Mouse (Mus musculus): ENCODE measurements around the gene Fermt1. TPM values are rescaled to one million over a fixed set of nuclear protein-coding genes. Genes with fewer than 3 reads are reported as not detected.

The Fermt1 gene
- polyA plus RNA-seq, 1 experiment from 2014 or later = not detected

- Histone ChIP-seq H3K4me2 (no peak overlapping the region), H3K36me3 (ENCODE audit: poor library complexity, severe bottlenecking) (no peaks in the 10 kb centered on the region), H3K9ac (no peak overlapping the region), H3K4me1 (no peaks in the 10 kb centered on the region), H3K27ac (no peak overlapping the region), H3K27me3 (no peaks in the 10 kb centered on the region), H3K4me3 (no peak overlapping the region), H3K9me3 (replicated peaks) (no peaks in the 10 kb centered on the region)
- no peak for ATAC-seq
- WGBS = 66% methylated on average over 2 of the region's 2 CpGs
Observed at GRCm38 (mm10) chr2:132904961-132905360, 40.7 kb downstream of the Fermt1 start.

- no peaks in the 10 kb centered on the region for H3K27me3 ChIP-seq
- no peak overlapping the region for H3K27ac ChIP-seq
- no peaks in the 10 kb centered on the region for H3K36me3 ChIP-seq (ENCODE audit: poor library complexity, severe bottlenecking)
- H3K4me1 ChIP-seq = no peaks in the 10 kb centered on the region
- H3K4me3 ChIP-seq = no peak overlapping the region
- peak; percentile 71 for ATAC-seq
- H3K9ac ChIP-seq = no peak overlapping the region
- 33% methylated on average over 3 of the region's 3 CpGs for WGBS
- H3K9me3 ChIP-seq (replicated peaks) = no peaks in the 10 kb centered on the region
- H3K4me2 ChIP-seq = no peak overlapping the region
Observed at GRCm38 (mm10) chr2:132903498-132903897, 42.2 kb downstream of the Fermt1 start.

- H3K27ac ChIP-seq = no peak overlapping the region
- no peaks in the 10 kb centered on the region for H3K27me3 ChIP-seq
- WGBS = 88% methylated on average over 3 of the region's 4 CpGs
- no peak overlapping the region for H3K4me2 ChIP-seq
- no peaks in the 10 kb centered on the region for H3K4me1 ChIP-seq
- no peak for ATAC-seq
- H3K36me3 ChIP-seq (ENCODE audit: poor library complexity, severe bottlenecking) = no peaks in the 10 kb centered on the region
- no peak overlapping the region for H3K9ac ChIP-seq
- no peak overlapping the region for H3K4me3 ChIP-seq
- no peaks in the 10 kb centered on the region for H3K9me3 ChIP-seq (replicated peaks)
Observed at GRCm38 (mm10) chr2:132902056-132902455, 43.6 kb downstream of the Fermt1 start.

GRCm38 (mm10) chr2:132901636-132902035, 44.1 kb downstream of the Fermt1 start:
- WGBS = 75% methylated on average over 4 of the region's 4 CpGs
- no peak for ATAC-seq
- no peaks in the 10 kb centered on the region for H3K36me3 ChIP-seq (ENCODE audit: poor library complexity, severe bottlenecking)

GRCm38 (mm10) chr2:132900596-132900995, 45.1 kb downstream of the Fermt1 start:
- 89% methylated on average over 1 of the region's 1 CpGs for WGBS
- H3K4me1 ChIP-seq = no peaks in the 10 kb centered on the region
- H3K9ac ChIP-seq = no peak overlapping the region
- no peak overlapping the region for H3K4me2 ChIP-seq
- no peaks in the 10 kb centered on the region for H3K9me3 ChIP-seq (replicated peaks)
- H3K36me3 ChIP-seq (ENCODE audit: poor library complexity, severe bottlenecking) = no peaks in the 10 kb centered on the region
- no peaks in the 10 kb centered on the region for H3K27me3 ChIP-seq
- no peak overlapping the region for H3K27ac ChIP-seq
- ATAC-seq = no peak
- H3K4me3 ChIP-seq = no peak overlapping the region

More at GRCm38 (mm10) chr2:132901636-132902035, 44.1 kb downstream of the Fermt1 start:
- H3K27me3 ChIP-seq = no peaks in the 10 kb centered on the region
- H3K4me1 ChIP-seq = no peaks in the 10 kb centered on the region
- H3K9ac ChIP-seq = no peak overlapping the region
- H3K27ac ChIP-seq = no peak overlapping the region
- H3K4me2 ChIP-seq = no peak overlapping the region
- no peak overlapping the region for H3K4me3 ChIP-seq
- H3K9me3 ChIP-seq (replicated peaks) = no peaks in the 10 kb centered on the region

- no peak overlapping the region for H3K4me3 ChIP-seq
- WGBS = 69% methylated on average over 1 of the region's 1 CpGs
- ATAC-seq = no peak
Observed at GRCm38 (mm10) chr2:132898211-132898610, 47.5 kb downstream of the Fermt1 start.

GRCm38 (mm10) chr2:132893826-132894225, 51.9 kb downstream of the Fermt1 start:
- no peak overlapping the region for H3K4me2 ChIP-seq
- H3K9ac ChIP-seq = no peak overlapping the region
- no peak overlapping the region for H3K27ac ChIP-seq
- H3K27me3 ChIP-seq = no peaks in the 10 kb centered on the region
- no peaks in the 10 kb centered on the region for H3K9me3 ChIP-seq (replicated peaks)
- H3K4me1 ChIP-seq = no peaks in the 10 kb centered on the region
- ATAC-seq = no peak
- H3K36me3 ChIP-seq (ENCODE audit: poor library complexity, severe bottlenecking) = no peaks in the 10 kb centered on the region
- WGBS = 89% methylated on average over 5 of the region's 5 CpGs
- no peak overlapping the region for H3K4me3 ChIP-seq

More at GRCm38 (mm10) chr2:132898211-132898610, 47.5 kb downstream of the Fermt1 start:
- H3K9ac ChIP-seq = no peak overlapping the region
- no peak overlapping the region for H3K4me2 ChIP-seq
- H3K27ac ChIP-seq = no peak overlapping the region
- H3K27me3 ChIP-seq = no peaks in the 10 kb centered on the region
- no peaks in the 10 kb centered on the region for H3K9me3 ChIP-seq (replicated peaks)
- no peaks in the 10 kb centered on the region for H3K36me3 ChIP-seq (ENCODE audit: poor library complexity, severe bottlenecking)
- H3K4me1 ChIP-seq = no peaks in the 10 kb centered on the region

- H3K4me2 ChIP-seq = no peak overlapping the region
- peaks cover 8% of the 10 kb centered on the region for H3K4me1 ChIP-seq
- no peaks in the 10 kb centered on the region for H3K36me3 ChIP-seq (ENCODE audit: poor library complexity, severe bottlenecking)
- ATAC-seq = no peak
- 93% methylated on average over 7 of the region's 7 CpGs for WGBS
- H3K9me3 ChIP-seq (replicated peaks) = no peaks in the 10 kb centered on the region
- H3K9ac ChIP-seq = no peak overlapping the region
- H3K27me3 ChIP-seq = peaks cover 14% of the 10 kb centered on the region
- H3K4me3 ChIP-seq = no peak overlapping the region
- no peak overlapping the region for H3K27ac ChIP-seq
Observed at GRCm38 (mm10) chr2:132885312-132885711, 60.4 kb downstream of the Fermt1 start.

GRCm38 (mm10) chr2:132884303-132884967, 61.3 kb downstream of the Fermt1 start:
- no peaks in the 10 kb centered on the region for H3K36me3 ChIP-seq (ENCODE audit: poor library complexity, severe bottlenecking)
- no peak overlapping the region for H3K4me2 ChIP-seq
- no peak overlapping the region for H3K27ac ChIP-seq

GRCm38 (mm10) chr2:132880844-132881645, 64.7 kb downstream of the Fermt1 start, which contains the start of gene Lrrn4:
Lrrn4 (minus strand) TSS chr2:132880891.
- peak within 1 kb of the TSS; percentile 98 for H3K4me2 ChIP-seq
- WGBS = 5% methylated on average over 12 of the region's 12 CpGs
- H3K9ac ChIP-seq = peak within 1 kb of the TSS; percentile 63; the same call in 1 of the 2 replicates
- peak within 1 kb of the TSS; percentile 63 for H3K4me3 ChIP-seq
- H3K9me3 ChIP-seq (replicated peaks) = no peaks in the 10 kb centered on the region
- ATAC-seq = no peak
- peaks cover 25% of the 10 kb centered on the region for H3K4me1 ChIP-seq
- H3K27me3 ChIP-seq = peaks cover 48% of the 10 kb centered on the region
- H3K27ac ChIP-seq = no peak within 1 kb of the TSS
- no peaks in the 10 kb centered on the region for H3K36me3 ChIP-seq (ENCODE audit: poor library complexity, severe bottlenecking)

More at GRCm38 (mm10) chr2:132884303-132884967, 61.3 kb downstream of the Fermt1 start:
- no peak for ATAC-seq
- Histone ChIP-seq H3K9me3 (replicated peaks) (no peaks in the 10 kb centered on the region), H3K4me1 (peaks cover 16% of the 10 kb centered on the region), H3K27me3 (peaks cover 21% of the 10 kb centered on the region), H3K9ac (no peak overlapping the region), H3K4me3 (no peak overlapping the region)
- 82% methylated on average over 8 of the region's 8 CpGs for WGBS

- peak overlapping the region; percentile 63 for H3K4me3 ChIP-seq
- H3K36me3 ChIP-seq (ENCODE audit: poor library complexity, severe bottlenecking) = no peaks in the 10 kb centered on the region
- peak overlapping the region; percentile 63 for H3K9ac ChIP-seq
- peaks cover 48% of the 10 kb centered on the region for H3K27me3 ChIP-seq
- peaks cover 25% of the 10 kb centered on the region for H3K4me1 ChIP-seq
- no peak overlapping the region for H3K27ac ChIP-seq
- peak overlapping the region; percentile 98 for H3K4me2 ChIP-seq
- no peaks in the 10 kb centered on the region for H3K9me3 ChIP-seq (replicated peaks)
- under 1% methylated on average over 58 of the region's 58 CpGs for WGBS
- ATAC-seq = peak; percentile 87
Observed at GRCm38 (mm10) chr2:132879261-132880044, 66.3 kb downstream of the Fermt1 start.

GRCm38 (mm10) chr2:132876991-132877390, 68.7 kb downstream of the Fermt1 start:
- Histone ChIP-seq H3K36me3 (ENCODE audit: poor library complexity, severe bottlenecking) (no peaks in the 10 kb centered on the region), H3K4me3 (no peak overlapping the region), H3K27ac (no peak overlapping the region), H3K4me1 (peaks cover 29% of the 10 kb centered on the region), H3K9me3 (replicated peaks) (no peaks in the 10 kb centered on the region), H3K9ac (no peak overlapping the region), H3K27me3 (peaks cover 48% of the 10 kb centered on the region), H3K4me2 (no peak overlapping the region)
- no peak for ATAC-seq
- 64% methylated on average over 1 of the region's 1 CpGs for WGBS

Measured in forebrain, embryonic 13.5 days (tissue).